Mouse (Mus musculus) left cerebral cortex, postnatal 36 days (tissue): ENCODE results near the gene Scn7a. TPM values are rescaled to one million over a fixed set of nuclear protein-coding genes. Genes with fewer than 3 reads are reported as not detected.

Source experiments
- DNase-seq, 2 experiments: peaks; one replicate each; pipeline ENCODE4 v3.0.0; 2021 to 2022; ENCODE audit warnings: low spot score in 2 of 2, mixed read lengths in 1 of 2
- intact Hi-C: fragments of 180-260 bp; cut with DNase I; formaldehyde crosslinking; loops from one replicate; pipeline ENCODE4 v1.15.1; 2025
- total RNA-seq, 2 experiments: library from RNA; stranded (reverse); gene quantifications; 2 replicates each; pipeline ENCODE4 v1.2.3; 2021

Scn7a gene
- total RNA-seq, 2 experiments from 2014 or later = 2.0 to 2.6 TPM

DNA sequence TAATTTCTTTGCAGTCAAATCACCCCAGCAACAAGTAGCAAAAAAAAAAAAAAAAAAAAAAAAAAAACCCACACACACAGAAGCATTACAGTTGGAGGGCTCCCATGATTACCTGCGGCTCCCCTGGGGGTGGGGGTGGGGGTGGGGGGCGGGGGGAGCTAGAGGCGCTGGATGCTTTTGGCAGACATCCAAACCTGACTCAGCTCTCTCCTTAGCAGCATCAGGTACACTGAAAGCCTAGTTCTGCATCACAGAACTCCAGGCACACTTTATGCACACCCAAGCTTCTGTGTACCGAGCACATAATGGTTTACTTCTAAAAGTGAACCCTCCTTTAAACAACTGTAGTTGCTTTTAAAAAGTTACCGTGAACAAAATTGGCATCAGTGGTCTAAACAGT, 152.0 kb downstream of the Scn7a start:
- intact Hi-C loops = no loop called here
- no peak for DNase-seq

Other genes with a start within 250 kb of the Scn7a start
- gene Scn9a, start 150.0 kb downstream of the Scn7a start, total RNA-seq = 1 to 10 TPM; 3.8 to 4.5 TPM